Mouse (Mus musculus) lung, adult 2 months (tissue): ENCODE measurements around the gene Wfdc1.

Experiments used
- CTCF ChIP-seq: fragments of 200-500 bp; IDR thresholded peaks from 2 replicates; pipeline ENCODE4 v1.5.1; 2011; ENCODE audit warnings: mild to moderate bottlenecking, low read length, control low read depth; ENCODE audit not compliant: insufficient read depth
- POLR2A ChIP-seq: fragments of 200-500 bp; IDR thresholded peaks from 2 replicates; pipeline ENCODE4 v1.6.1; 2011; ENCODE audit warnings: low read depth, mild to moderate bottlenecking, control low read depth, low read length, borderline replicate concordance; ENCODE audit errors: extremely low read depth

GRCm38 (mm10) chr8:119646846-119647245 is 19.3 kb upstream of the Wfdc1 start:
- no peak for TF ChIP-seq POLR2A
- TF ChIP-seq CTCF: no peak
